Mouse (Mus musculus): Measurements from ENCODE around the gene Nrip1. TPM values are rescaled to one million over a fixed set of nuclear protein-coding genes. Genes with fewer than 3 reads are reported as not detected.
A peak's percentile ranks its signal among the peaks of the same experiment; 100 is the strongest.

Nrip1 gene
- polyA plus RNA-seq, 1 experiment from 2014 or later, result 56.8 TPM

DNA sequence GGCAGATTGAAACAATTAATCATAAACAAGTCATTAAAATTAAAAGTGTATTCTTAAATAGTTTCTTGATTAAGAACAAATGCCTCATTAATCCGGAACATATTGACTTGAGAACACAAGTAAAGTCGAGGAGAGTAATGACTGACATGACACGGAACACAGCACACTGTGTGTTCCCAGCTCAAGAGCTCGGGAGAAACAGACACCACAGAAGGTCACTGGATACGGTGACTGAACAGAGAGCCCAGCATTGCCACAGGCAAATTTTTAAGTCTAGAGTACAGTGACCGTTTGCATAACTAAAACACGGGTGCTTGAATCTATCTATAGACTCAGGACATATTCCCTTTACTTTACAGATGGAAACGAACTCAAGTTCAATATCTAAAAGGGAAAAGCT, 134.3 kb downstream of the Nrip1 start:
- peak; percentile 86; the same call in 1 of the 2 replicates for ATAC-seq (ENCODE audit: low FRiP score, low TSS enrichment)
- no peaks in the 10 kb centered on the region for H3K27me3 ChIP-seq (ENCODE audit: control insufficient read depth, insufficient read depth, low read length)
- WGBS, result 40% methylated on average over 8 of the region's 8 CpGs
- H3K9me3 ChIP-seq (ENCODE audit: control insufficient read depth, low read length), result no peaks in the 10 kb centered on the region
- H3K27ac ChIP-seq (ENCODE audit: low read depth, low read length), result no peak overlapping the region
- no peaks in the 10 kb centered on the region for H3K36me3 ChIP-seq (ENCODE audit: control insufficient read depth, insufficient read depth, low read length)
- no peaks in the 10 kb centered on the region for H3K4me1 ChIP-seq (ENCODE audit: control insufficient read depth, insufficient read depth, low read length)
- H3K4me2 ChIP-seq (replicated peaks; ENCODE audit: low read depth, low read length), result no peak overlapping the region
- H3K4me3 ChIP-seq (ENCODE audit: low read length), result no peak overlapping the region
- H3K9ac ChIP-seq (ENCODE audit: low read depth, low read length), result no peak overlapping the region

DNA sequence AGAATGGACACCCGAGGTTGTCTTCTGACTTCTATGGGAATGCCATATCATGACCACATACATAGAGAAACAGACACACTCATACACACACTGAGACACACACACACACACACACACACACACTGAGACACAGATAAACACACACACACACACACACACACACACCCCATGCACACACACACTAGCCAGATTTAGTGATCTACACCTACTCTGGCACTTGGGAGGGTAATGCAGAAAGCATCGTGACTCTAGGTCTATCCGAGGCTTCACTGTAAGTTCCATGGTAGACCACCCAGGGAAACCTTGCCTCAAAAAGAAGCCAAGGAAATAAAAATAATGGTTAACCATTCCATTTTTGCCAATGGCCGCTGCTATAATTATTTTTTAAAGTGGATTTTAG, 134.8 kb downstream of the Nrip1 start:
- Histone ChIP-seq H3K27ac (ENCODE audit: low read depth, low read length) (no peak overlapping the region), H3K4me2 (replicated peaks; ENCODE audit: low read depth, low read length) (no peak overlapping the region), H3K4me3 (ENCODE audit: low read length) (no peak overlapping the region), H3K9ac (ENCODE audit: low read depth, low read length) (no peak overlapping the region), H3K9me3 (ENCODE audit: control insufficient read depth, low read length) (no peaks in the 10 kb centered on the region), H3K36me3 (ENCODE audit: control insufficient read depth, insufficient read depth, low read length) (no peaks in the 10 kb centered on the region), H3K27me3 (ENCODE audit: control insufficient read depth, insufficient read depth, low read length) (no peaks in the 10 kb centered on the region), H3K4me1 (ENCODE audit: control insufficient read depth, insufficient read depth, low read length) (no peaks in the 10 kb centered on the region)
- WGBS, result 76% methylated on average over 4 of the region's 4 CpGs
- ATAC-seq (ENCODE audit: low FRiP score, low TSS enrichment), result 0 out of 2 replicates have a peak, but pooled peaks have one; percentile 49
